Mouse (Mus musculus) ovary, postnatal 36 days (tissue): ENCODE results near the gene 4930426L09Rik.

Source experiments
- DNase-seq: peaks from one replicate; pipeline ENCODE4 v3.0.0; 2022; ENCODE audit warnings: low spot score, mixed read lengths

The 4930426L09Rik gene

DNA sequence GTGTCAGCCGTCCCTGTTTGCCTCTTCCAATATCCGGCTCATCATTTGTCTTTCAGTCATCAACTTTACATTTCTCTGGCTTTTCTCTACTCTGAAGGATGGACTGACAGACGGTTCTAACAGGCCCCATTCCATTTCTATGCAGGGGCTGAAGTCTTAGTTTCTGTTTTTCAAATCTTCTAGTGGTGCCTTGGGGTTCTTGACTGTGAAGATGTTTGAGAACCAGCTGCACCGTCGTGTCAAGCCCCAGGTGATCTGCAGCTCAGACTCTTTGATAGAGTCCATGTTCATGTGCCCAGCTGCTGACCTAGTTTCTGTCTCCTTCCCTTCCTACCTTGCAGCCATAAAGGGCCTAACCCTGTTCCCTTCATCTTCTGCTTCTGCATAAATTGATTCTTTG lies 18.2 kb downstream of the 4930426L09Rik start:
- DNase-seq: no peak

DNA sequence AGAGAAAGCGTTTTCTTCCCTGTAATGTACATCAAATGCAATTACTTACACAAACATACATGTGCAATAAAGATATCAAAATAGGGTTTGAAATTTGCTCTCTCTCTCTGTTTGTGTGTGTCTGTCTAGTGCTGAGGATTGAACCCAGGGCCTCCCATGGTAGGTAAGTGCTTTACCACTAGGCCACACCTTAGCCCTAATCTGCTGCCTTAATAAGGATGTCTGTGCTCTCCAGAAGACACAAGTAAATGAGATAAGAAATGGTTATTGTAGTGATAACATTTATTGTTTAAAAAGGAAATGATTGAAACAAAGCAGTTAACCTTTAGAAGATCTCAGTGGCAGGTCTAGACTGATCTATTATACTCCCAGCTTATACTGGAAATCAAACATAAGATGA lies 18.7 kb downstream of the 4930426L09Rik start:
- DNase-seq: no peak

DNA sequence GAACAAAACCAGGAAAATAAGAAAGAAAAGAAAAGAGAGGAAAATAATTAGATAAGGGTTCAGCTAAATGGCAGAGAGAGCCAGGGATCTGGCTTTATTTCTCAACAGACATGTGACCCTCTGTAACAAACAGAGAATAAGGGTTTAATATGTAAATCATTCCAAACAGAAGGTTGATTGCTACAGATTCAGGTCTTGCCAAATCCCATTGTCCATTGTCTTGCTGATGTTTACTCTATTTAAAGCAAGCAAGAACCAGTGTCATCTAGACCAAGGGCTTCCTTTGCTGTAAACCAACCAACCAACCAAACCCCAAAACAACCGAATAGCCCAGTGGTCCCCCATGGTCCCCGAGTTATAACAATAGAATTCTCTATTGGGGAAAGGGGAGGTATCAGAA lies 19.9 kb downstream of the 4930426L09Rik start:
- DNase-seq: no peak

DNA sequence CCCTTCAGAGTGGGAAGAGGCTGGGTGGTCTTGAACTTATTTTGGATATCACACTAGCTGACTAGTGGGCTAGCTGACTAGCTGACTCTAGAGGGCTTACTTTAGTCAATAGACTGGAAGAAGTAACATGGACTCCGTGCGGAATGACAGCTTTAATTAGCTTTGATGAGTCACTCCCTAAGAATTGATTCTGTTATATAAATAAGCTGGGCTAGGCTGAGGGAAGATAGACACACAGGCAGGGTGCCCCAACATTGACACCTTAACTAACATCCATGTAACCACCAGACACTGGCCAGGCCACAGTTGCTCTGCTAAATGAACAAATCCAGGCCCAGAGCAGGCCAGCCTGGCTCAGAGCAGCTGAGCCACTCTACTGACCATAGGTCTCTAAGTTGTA lies 26.7 kb downstream of the 4930426L09Rik start:
- DNase-seq: no peak

DNA sequence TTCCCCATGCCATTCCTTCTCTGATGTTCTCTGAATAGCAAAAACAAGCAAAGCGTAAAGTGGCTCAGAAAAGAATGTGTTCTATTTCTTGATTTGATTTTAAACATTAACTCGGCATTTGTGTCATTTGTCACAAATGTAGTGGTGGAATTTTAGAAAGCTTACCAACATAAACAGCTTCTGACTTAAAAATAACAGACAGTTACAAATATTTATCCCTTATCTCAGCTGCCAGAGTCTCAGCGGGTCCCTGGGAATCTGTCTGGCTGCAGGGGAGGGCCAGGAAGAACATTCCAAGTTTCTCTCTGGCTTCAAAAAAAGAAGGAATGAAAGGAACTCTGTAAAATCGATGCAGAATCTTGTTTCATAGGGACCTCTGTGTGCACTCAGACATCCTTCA lies 39.3 kb downstream of the 4930426L09Rik start:
- no peak for DNase-seq

DNA sequence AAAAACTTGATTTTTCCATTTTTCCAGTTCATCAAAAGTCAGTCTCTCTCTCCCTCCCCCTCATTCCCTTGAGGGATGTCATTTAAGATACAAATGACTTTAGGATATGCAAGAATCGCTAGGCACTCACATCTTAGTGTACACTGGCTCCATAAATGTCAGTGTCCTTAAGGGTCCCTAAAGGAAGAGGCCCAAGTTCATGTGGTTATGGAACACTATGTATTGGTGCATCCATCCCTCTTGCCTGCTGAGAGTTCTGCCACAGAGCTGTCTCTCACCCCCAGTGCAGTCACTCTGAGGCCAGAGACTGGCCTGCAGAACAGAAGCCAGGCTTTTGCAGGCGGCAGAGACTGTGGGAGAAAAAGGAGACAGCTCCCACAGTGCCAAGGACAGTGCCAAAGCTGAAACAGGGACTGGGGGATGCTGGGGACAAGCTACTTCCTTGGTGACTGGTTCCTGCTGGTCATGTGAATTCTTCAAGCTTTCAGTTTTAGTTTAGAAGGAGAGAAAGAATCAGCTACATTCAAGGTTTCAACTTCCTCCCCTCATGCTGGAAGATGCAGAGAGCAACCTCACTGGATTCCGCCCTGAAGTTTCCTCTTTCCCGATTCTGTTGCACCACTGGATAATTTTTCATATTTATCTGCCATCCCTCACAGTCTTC lies 39.9 kb downstream of the 4930426L09Rik start:
- DNase-seq: no peak

DNA sequence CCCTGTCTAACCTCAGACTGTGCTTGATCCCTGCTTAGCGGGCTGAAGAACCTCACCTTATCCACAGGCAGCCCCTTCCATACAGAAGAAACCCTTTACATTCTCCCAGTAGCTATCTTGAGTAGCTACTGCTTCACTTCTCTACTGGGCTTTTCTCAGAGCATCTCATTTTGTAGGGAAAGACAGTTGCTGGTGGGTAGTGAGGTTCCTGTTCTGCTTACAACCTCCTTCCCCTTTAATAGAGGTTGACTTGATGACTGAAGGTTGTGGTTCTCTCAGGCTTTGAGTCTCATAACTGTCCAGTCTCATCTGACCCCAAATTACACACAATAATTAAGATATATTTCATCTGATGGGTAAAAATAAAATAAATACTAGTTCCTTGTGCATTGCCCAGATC lies 50.1 kb downstream of the 4930426L09Rik start:
- DNase-seq: no peak

DNA sequence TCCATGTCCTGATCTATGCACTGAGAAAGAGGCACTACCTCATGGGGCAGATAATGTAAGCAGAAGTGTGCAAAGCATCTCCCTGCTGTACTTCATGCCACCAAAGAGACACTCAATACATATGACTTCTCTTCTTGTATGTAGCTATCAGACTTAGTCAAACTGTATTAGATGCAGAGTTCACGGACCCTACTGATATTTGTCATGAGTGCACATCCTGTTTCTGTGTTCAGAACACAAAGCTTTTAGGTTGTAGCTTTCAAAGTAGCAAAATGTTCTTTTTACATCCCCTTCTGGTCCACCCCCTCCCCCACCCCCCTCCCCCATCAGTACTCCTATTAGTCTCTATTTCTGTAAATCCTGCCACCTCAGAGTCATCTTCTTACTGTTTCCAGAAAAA lies 51.2 kb downstream of the 4930426L09Rik start:
- DNase-seq: no peak
